Mouse (Mus musculus): ENCODE measurements around the gene Plek2. TPM values are rescaled to one million over a fixed set of nuclear protein-coding genes. Genes with fewer than 3 reads are reported as not detected.

Plek2 gene
- total and polyA plus RNA-seq, 2 experiments from 2014 or later = 0.70 to 3.2 TPM

DNA sequence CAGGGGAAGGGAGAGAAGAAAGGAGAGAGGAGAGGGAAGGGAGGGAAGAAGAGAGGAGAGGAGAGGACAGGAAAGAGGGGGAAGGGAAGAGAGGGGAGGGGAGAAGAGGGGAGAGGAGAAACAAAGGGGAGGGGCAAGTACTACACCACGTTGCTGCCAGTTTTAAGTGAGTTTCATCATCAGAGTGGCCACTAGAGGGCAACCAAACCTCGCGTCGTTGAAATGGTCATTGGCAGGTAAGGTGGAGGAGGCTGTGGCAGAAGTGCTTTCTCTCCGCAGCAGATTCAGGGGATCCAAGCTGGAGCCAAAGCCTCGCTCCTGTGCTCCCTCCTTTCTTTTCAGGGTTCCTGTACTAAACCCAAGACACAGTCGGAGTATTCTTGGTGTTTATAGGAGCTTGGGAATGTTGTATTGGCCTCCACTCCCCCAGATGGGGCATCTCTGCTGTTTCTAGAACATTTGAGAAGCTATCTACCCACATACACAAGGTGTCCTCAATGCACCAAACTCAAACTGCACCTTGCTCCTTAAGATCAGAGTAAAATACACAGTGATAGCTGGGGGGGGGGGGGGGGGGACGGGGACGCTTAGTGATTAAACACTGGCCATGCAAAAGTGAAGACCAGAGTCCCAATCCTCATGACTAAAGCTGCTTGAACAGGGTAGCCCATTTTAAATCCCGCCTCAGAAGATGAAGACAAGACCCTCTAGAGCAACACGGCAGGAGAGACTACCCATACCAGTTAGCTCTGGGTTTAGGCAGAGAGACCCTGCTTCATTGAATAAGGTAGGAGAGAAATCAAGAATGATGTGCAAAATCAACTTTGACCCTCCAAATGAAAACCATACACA is 11.7 kb upstream of the Plek2 start:
- DNase-seq (ENCODE audit: low spot score) (peak; percentile 83), ATAC-seq (ENCODE audit: insufficient read depth, low read depth) (peak; percentile 55; the same call in 1 of the 2 replicates)
- Histone ChIP-seq H3K9me3 (replicated peaks; ENCODE audit: control insufficient read depth, low read length) (no peaks in the 10 kb centered on the region), H3K27ac (ENCODE audit: low read depth) (no peak overlapping the region), H3K4me3 (ENCODE audit: low read depth, low read length) (no peak overlapping the region), H3K27me3 (ENCODE audit: control insufficient read depth, insufficient read depth, low read length) (no peaks in the 10 kb centered on the region), H3K4me2 (ENCODE audit: low read depth, low read length) (peak overlapping the region; percentile 32), H3K9ac (replicated peaks; ENCODE audit: low read depth, low read length) (no peak overlapping the region), H3K36me3 (replicated peaks; ENCODE audit: control insufficient read depth, insufficient read depth, low read length) (no peaks in the 10 kb centered on the region), H3K4me1 (ENCODE audit: control insufficient read depth, insufficient read depth) (no peaks in the 10 kb centered on the region)
- WGBS = 10% methylated on average over 9 of the region's 11 CpGs
- peak; percentile 85 for TF ChIP-seq CTCF (IDR thresholded peaks at IDR 0.05; ENCODE audit: low read depth)
- TF ChIP-seq EP300 (IDR thresholded peaks at IDR 0.05; ENCODE audit: low read depth) = no peak

DNA sequence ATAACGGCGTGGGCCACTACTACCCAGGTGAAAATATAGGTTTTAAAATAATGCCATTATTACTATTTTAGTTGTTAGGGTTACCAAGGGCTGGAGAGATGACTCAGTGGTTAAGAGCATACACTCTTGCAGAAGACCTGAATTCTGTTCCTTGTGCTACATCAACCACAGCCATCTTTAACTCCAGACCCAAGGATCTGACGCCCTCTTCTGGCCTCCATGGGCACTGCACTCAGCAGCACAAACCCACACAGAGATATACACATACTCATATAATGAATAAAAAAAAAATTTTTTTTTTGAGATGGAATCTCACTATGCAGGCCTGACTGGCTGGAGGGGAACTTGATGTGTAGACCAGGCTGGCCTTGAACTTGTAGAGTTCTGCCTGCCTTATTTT is 9.5 kb upstream of the Plek2 start:
- Histone ChIP-seq H3K4me2 (ENCODE audit: low read depth, low read length) (no peak overlapping the region), H3K9ac (replicated peaks; ENCODE audit: low read depth, low read length) (no peak overlapping the region), H3K36me3 (replicated peaks; ENCODE audit: control insufficient read depth, insufficient read depth, low read length) (no peaks in the 10 kb centered on the region), H3K4me3 (ENCODE audit: low read depth, low read length) (no peak overlapping the region), H3K4me1 (ENCODE audit: control insufficient read depth, insufficient read depth) (0 out of 2 replicates have a peak, but pooled peaks cover 3% of the 10 kb centered on the region), H3K9me3 (replicated peaks; ENCODE audit: control insufficient read depth, low read length) (no peaks in the 10 kb centered on the region), H3K27ac (ENCODE audit: low read depth) (no peak overlapping the region), H3K27me3 (ENCODE audit: control insufficient read depth, insufficient read depth, low read length) (peaks cover 16% of the 10 kb centered on the region; the same call in 1 of the 2 replicates)
- 72% methylated on average over 3 of the region's 3 CpGs for WGBS
- no peak for DNase-seq (ENCODE audit: low spot score)
- TF ChIP-seq EP300 (IDR thresholded peaks at IDR 0.05; ENCODE audit: low read depth) (no peak), CTCF (IDR thresholded peaks at IDR 0.05; ENCODE audit: low read depth) (no peak)
- no peak for ATAC-seq (ENCODE audit: insufficient read depth, low read depth)

DNA sequence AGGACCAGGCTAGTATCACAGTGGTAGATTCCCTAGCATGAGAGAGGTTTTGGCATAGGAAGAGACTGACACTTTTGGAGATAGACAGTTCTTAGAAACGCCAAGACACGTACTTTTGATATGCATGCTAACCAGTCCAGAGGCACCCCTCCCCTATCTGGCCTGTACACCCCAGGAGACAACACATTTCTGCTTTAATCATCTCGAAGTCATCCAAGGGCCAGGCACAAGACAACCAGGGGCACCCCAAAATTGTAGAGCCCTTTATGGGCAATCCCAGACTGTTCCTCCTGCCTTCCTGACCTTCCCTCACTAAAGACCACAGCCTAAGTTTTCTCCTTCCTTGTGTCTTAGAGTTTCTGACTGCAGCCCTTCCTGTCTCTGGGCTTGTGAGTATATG is 8.8 kb upstream of the Plek2 start:
- DNase-seq (ENCODE audit: low spot score) (no peak), ATAC-seq (ENCODE audit: insufficient read depth, low read depth) (no peak)
- Histone ChIP-seq H3K36me3 (replicated peaks; ENCODE audit: control insufficient read depth, insufficient read depth, low read length) (no peaks in the 10 kb centered on the region), H3K27ac (ENCODE audit: low read depth) (no peak overlapping the region), H3K4me3 (ENCODE audit: low read depth, low read length) (no peak overlapping the region), H3K27me3 (ENCODE audit: control insufficient read depth, insufficient read depth, low read length) (peaks cover 23% of the 10 kb centered on the region; the same call in 1 of the 2 replicates), H3K9me3 (replicated peaks; ENCODE audit: control insufficient read depth, low read length) (no peaks in the 10 kb centered on the region), H3K4me2 (ENCODE audit: low read depth, low read length) (no peak overlapping the region), H3K9ac (replicated peaks; ENCODE audit: low read depth, low read length) (no peak overlapping the region), H3K4me1 (ENCODE audit: control insufficient read depth, insufficient read depth) (0 out of 2 replicates have a peak, but pooled peaks cover 3% of the 10 kb centered on the region)
- 60% methylated on average over 3 of the region's 3 CpGs for WGBS
- no peak for TF ChIP-seq EP300 (IDR thresholded peaks at IDR 0.05; ENCODE audit: low read depth)
- TF ChIP-seq CTCF (IDR thresholded peaks at IDR 0.05; ENCODE audit: low read depth) = no peak

DNA sequence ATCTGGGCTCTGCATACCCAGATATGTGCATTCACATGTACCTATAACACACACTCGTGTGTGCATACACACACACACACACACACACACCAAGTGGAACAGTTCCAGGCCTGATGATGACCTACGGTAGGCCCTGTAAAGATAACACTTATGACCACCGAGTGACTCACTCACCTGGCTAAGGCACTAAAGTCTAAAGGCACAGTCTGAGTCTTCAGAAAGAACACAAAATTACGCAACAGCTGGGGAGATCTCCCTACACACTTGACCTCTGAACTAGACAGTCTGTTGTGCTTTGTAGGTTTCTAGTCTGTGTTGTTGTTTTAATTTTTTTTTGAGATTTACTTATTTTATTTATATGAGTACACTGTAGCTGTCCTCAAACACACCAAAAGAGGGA is 7.7 kb upstream of the Plek2 start:
- Histone ChIP-seq H3K9me3 (replicated peaks; ENCODE audit: control insufficient read depth, low read length) (no peaks in the 10 kb centered on the region), H3K4me2 (ENCODE audit: low read depth, low read length) (no peak overlapping the region), H3K27me3 (ENCODE audit: control insufficient read depth, insufficient read depth, low read length) (peaks cover 29% of the 10 kb centered on the region; the same call in 1 of the 2 replicates), H3K27ac (ENCODE audit: low read depth) (no peak overlapping the region), H3K36me3 (replicated peaks; ENCODE audit: control insufficient read depth, insufficient read depth, low read length) (no peaks in the 10 kb centered on the region), H3K9ac (replicated peaks; ENCODE audit: low read depth, low read length) (no peak overlapping the region), H3K4me1 (ENCODE audit: control insufficient read depth, insufficient read depth) (0 out of 2 replicates have a peak, but pooled peaks cover 3% of the 10 kb centered on the region), H3K4me3 (ENCODE audit: low read depth, low read length) (no peak overlapping the region)
- ATAC-seq (ENCODE audit: insufficient read depth, low read depth) (no peak), DNase-seq (ENCODE audit: low spot score) (no peak)
- TF ChIP-seq CTCF (IDR thresholded peaks at IDR 0.05; ENCODE audit: low read depth) = no peak
- no peak for TF ChIP-seq EP300 (IDR thresholded peaks at IDR 0.05; ENCODE audit: low read depth)
- WGBS = 75% methylated on average over 4 of the region's 4 CpGs

DNA sequence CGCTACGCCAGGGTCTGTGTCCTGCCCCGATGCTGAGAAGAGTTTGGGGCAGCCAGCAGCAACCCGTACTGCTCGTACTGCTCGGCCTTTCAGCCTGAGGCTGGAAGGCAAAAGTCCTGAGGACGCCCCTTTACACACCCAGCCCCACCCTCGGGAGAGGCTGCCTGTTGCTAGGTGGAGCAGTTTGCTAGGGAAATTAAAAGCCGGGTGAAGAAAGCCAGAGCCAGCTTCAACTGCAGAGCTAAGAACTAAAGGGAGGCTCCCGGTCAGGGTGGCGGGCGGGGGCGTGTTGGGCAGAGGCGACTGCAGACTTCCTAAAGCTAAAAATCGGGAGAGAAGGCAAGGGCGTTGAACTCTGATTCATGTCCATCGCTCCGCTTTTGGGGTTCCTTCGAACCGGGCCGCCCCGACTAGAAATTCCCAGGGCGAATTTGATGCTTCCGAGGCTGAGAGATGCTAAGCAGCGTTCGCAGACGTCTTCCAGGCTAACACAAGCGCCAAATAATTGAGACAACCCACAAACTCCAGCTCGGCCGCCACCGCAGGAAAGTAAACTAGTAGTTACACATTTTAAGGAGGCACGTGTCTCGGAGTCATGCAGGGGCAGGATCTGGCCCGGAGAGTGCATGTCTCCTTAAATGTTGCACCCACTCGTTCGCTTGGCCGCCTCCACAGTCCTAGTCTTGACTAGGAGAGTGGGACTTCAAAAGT is 5.1 kb upstream of the Plek2 start:
- ATAC-seq (ENCODE audit: insufficient read depth, low read depth) = peak; percentile 59
- Histone ChIP-seq H3K27ac (ENCODE audit: low read depth) (no peak overlapping the region), H3K36me3 (replicated peaks; ENCODE audit: control insufficient read depth, insufficient read depth, low read length) (no peaks in the 10 kb centered on the region), H3K27me3 (ENCODE audit: control insufficient read depth, insufficient read depth, low read length) (peaks cover 29% of the 10 kb centered on the region; the same call in 1 of the 2 replicates), H3K4me1 (ENCODE audit: control insufficient read depth, insufficient read depth) (peaks cover 6% of the 10 kb centered on the region), H3K4me2 (ENCODE audit: low read depth, low read length) (peak overlapping the region; percentile 78), H3K4me3 (ENCODE audit: low read depth, low read length) (peak overlapping the region; percentile 47), H3K9me3 (replicated peaks; ENCODE audit: control insufficient read depth, low read length) (no peaks in the 10 kb centered on the region; the same call in 1 of the 2 replicates), H3K9ac (replicated peaks; ENCODE audit: low read depth, low read length) (peak overlapping the region; percentile 26; the same call in 1 of the 2 replicates)
- WGBS = 2% methylated on average over 37 of the region's 37 CpGs
- peak; percentile 41 for DNase-seq (ENCODE audit: low spot score)
- TF ChIP-seq EP300 (IDR thresholded peaks at IDR 0.05; ENCODE audit: low read depth) = 0 out of 2 replicates have a peak, but pooled peaks have one; percentile 23
- TF ChIP-seq CTCF (IDR thresholded peaks at IDR 0.05; ENCODE audit: low read depth) = no peak

Data from heart, postnatal 0 days (tissue).